Mouse (Mus musculus): ENCODE data around the gene Eef1akmt1.

Gene Eef1akmt1

DNA sequence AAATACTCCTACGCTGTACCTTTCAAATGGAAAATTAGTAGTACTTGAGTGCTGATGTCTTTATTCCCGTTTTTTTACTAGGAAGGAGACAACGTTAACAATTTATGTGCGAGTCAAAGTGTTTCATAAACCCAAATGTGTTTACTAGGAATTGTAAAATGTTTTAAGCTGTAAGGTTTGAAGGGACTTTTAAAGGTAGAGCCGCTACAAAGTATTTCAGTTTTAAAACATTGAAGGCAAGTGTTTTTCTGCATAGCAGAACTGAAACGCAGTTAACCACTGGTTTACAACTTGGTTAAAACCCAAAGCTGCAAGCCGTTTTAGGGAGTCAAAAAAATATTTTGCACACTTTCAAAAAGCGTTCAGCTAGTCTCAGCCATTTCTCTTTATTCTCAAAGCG, 47.6 kb downstream of the Eef1akmt1 start:
- no peak for DNase-seq (ENCODE audit: low spot score)

DNA sequence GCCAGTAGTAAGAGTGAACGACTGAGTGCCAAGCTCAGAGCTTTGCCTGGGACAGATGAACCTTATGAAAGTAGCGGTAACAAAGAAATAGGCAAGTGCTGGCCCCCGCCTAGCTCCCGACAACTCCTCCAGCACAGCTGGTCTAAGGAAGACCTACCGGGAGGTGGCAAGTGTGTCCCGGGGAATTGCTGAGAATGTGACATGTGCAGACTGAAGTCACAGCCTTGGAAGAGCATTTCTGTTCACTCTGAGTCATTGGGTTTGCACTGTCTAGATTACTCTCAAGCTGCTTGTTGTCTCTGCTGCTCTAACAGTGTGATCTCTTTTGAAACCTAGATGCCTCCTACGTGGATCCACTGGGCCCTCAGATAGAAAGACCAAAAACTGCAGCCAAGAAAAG, 54.4 kb downstream of the Eef1akmt1 start:
- no peak for DNase-seq (ENCODE audit: low spot score)

DNA sequence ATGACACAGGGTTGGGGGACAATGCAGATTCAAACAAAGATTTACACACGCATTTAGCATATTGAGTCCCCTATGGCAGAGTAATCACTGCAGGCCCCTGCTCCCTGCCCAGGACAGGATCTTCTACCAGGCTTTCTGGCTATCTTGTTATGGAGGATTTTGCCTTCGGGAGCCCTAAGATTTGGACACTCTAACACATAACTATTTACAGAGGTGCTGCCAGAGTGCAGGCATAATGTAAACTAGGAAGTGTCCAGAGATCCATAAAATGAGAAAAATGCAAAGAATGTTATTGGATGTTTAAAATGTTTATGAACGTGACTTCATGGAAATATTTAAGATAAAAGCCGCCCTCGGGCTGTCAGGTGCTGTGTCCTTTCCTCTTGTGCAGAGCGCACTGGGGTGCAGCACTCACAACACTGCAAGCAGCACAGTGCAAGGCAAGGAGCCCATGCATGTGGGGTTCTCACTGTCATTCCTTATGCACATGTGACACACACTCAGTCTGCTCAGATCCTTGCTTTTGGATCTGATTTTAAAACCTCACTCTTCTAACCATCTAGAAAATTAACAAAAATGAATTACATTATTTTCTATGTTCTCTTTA, 56.2 kb downstream of the Eef1akmt1 start:
- DNase-seq (ENCODE audit: low spot score): no peak

DNA sequence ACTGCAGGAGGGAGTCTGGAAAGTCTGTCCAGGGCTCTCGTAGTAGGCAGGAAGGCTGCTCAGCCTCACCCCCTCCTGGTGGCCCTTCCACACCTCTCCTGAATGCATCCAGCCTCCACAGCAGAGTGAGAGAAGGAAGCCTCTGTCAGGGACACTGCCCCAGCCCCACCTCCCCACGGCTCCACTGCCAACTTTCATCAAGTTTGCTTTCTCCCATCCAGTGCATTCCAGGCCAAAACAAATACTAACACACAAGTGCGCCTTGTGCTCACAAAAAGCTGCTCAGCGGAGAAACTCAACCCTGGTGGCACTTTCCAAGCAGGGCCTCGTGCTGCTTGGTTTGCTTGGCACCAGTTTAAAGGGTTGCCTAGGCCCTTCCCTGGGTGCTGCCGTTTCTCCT, 61.9 kb downstream of the Eef1akmt1 start:
- no peak for DNase-seq (ENCODE audit: low spot score)

DNA sequence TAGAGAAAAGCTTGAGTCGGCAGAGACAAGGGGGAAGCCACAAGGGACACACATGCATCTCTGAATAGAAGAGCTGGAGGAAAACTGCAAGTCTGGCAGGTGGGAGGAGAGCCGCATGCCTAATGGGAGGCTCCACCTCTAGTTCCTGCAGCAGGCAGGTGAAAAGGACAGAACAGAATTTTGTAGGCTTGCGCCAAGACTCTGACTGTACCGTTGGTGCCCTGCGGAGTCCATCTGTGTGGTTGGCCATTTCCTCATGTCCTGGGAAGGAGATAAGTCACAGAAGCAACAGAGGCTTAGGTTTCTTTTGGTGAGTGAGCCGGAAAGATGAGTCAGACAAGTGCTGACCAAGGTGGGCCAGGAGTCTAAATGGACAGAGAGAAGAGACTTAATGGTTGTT, 67.7 kb downstream of the Eef1akmt1 start:
- DNase-seq (ENCODE audit: low spot score): no peak
